Mouse (Mus musculus) adrenal gland, adult (tissue): ENCODE data around the gene Ppp1ca.

Experiments
- DNase-seq, 2 experiments: peaks; one replicate each; pipeline ENCODE4 v3.0.0; 2022 to 2023; ENCODE audit warnings: low spot score in 1 of 2; ENCODE audit not compliant: inconsistent age in 2 of 2

Gene Ppp1ca

GRCm38 (mm10) chr19:4208563-4208962 is 16.7 kb downstream of the Ppp1ca start:
- DNase-seq: peak in 1 of 2 experiments; percentile 60

GRCm38 (mm10) chr19:4211891-4212588 is 20.2 kb downstream of the Ppp1ca start:
- DNase-seq: peak in 1 of 2 experiments; percentile 11

GRCm38 (mm10) chr19:4213524-4213974 is 21.7 kb downstream of the Ppp1ca start:
- peak; percentile 79 to 93 for DNase-seq

- DNase-seq: peak; percentile 76 to 85
These were observed 22.4 kb downstream of the Ppp1ca start, which contains the start of the genes Clcf1 and AC109138.7 for GRCm38 (mm10) chr19:4214071-4214770. Clcf1 (plus strand) TSS chr19:4214238. AC109138.7 (plus strand) TSS chr19:4214357.

GRCm38 (mm10) chr19:4214771-4215450 is 23.0 kb downstream of the Ppp1ca start:
- DNase-seq: peak; percentile 47 to 75

- DNase-seq: no peak
These were observed 23.6 kb downstream of the Ppp1ca start for GRCm38 (mm10) chr19:4215451-4215840.

- peak; percentile 50 to 76 for DNase-seq
These were observed 24.3 kb downstream of the Ppp1ca start for GRCm38 (mm10) chr19:4216041-4216685.

GRCm38 (mm10) chr19:4217140-4217539 is 25.3 kb downstream of the Ppp1ca start:
- DNase-seq: no peak

- DNase-seq: peak in 1 of 2 experiments; percentile 28
These were observed 26.0 kb downstream of the Ppp1ca start for GRCm38 (mm10) chr19:4217855-4218254.

- no peak for DNase-seq
These were observed 26.4 kb downstream of the Ppp1ca start for GRCm38 (mm10) chr19:4218293-4218692.

GRCm38 (mm10) chr19:4218784-4219183 is 26.9 kb downstream of the Ppp1ca start:
- DNase-seq: no peak

GRCm38 (mm10) chr19:4219943-4220342 is 28.1 kb downstream of the Ppp1ca start:
- DNase-seq: no peak

GRCm38 (mm10) chr19:4220416-4220815 is 28.6 kb downstream of the Ppp1ca start:
- peak; percentile 27 to 40 for DNase-seq

GRCm38 (mm10) chr19:4220957-4221743 is 29.3 kb downstream of the Ppp1ca start:
- DNase-seq: peak in 1 of 2 experiments; percentile 52

GRCm38 (mm10) chr19:4222165-4222564 is 30.3 kb downstream of the Ppp1ca start:
- peak; percentile 58 to 72 for DNase-seq

GRCm38 (mm10) chr19:4226779-4227178 is 34.9 kb downstream of the Ppp1ca start:
- DNase-seq: peak in 1 of 2 experiments; percentile 28

- no peak for DNase-seq
These were observed 35.6 kb downstream of the Ppp1ca start for GRCm38 (mm10) chr19:4227446-4227845.

GRCm38 (mm10) chr19:4227894-4228678 is 36.2 kb downstream of the Ppp1ca start:
- peak; percentile 79 to 94 for DNase-seq

GRCm38 (mm10) chr19:4228891-4229290 is 37.0 kb downstream of the Ppp1ca start:
- no peak for DNase-seq
